Mouse (Mus musculus): ENCODE measurements around the gene Asphd2.

GRCm38 (mm10) chr5:112418023-112418422, 23.4 kb upstream of the Asphd2 start:
- TF ChIP-seq POLR2A (IDR thresholded peaks at IDR 0.05; ENCODE audit: low read depth, low read length) (no peak), CTCF (IDR thresholded peaks at IDR 0.05; ENCODE audit: borderline replicate concordance, insufficient read depth, low read length) (no peak)
